Mouse (Mus musculus) frontal cortex, adult (tissue): ENCODE results near the gene Fbln7.

Experiments
- ATAC-seq: cut with Nextera tagmentation; 2 replicates; pipeline ENCODE4 v1.9.2; 2017; ENCODE audit warnings: mild to moderate bottlenecking, moderate library complexity, mixed read lengths; ENCODE audit not compliant: low TSS enrichment

The Fbln7 gene

DNA sequence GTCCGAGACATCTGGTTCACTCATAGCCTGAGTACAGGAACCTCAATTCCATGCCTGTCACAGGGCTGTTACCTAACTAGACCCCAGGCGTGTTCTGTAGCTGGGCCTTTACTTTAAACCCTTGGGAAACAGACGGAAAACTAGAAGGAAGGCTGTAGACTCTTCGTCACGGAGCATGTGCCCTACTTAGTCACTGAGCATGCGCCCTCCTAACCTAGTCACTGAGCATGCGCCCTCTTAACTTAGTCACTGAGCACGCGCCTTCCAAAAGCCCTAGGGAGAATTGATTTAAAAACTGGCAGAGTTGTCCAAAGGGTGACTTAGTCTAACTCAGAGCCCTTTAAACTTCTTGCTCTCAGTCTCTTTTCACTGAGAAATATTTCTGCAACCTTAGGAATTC lies at the start of gene Fbln7:
Gene Fbln7, plus strand, starts transcription at position 346 of the 400 bp plus-strand sequence.
- ATAC-seq = no peak

DNA sequence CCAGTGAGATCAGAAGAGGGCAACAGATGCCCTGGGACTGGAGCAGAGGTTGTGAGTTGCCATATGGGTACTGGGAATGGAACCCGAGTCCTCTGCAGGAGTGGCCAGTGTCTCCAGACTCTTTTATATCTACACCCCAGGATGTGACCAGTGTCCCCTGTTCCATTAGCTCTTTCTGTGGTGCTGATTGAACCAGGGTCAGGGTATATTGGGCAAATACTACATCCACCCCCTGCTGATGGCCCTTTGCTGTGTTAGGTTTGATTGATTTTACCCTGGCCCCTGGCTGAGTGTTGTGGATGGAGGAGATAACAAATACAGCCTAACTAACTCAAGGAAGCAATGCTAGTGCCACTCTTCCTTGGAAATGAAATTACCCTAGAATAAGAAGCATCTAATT lies 46.5 kb upstream of the Fbln7 start:
- no peak for ATAC-seq

DNA sequence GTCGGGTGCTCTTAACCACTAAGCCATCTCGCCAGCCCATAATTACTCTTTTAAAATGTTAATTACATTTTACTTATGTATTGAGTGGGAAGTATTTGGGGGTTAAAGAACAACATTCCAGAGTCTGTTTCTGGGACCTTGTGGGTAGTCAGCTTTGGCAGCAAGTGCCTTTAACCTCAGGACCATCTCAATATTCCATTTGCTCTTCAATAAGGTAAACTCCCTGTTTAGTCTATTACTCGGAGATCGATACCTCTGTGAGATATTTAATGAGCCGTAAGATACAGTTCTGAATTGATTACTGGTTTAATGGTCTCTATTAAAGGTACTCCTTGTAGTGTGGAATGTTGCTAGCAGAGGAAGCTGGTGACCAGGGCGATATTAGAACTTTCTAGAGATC lies 45.9 kb upstream of the Fbln7 start:
- no peak for ATAC-seq

DNA sequence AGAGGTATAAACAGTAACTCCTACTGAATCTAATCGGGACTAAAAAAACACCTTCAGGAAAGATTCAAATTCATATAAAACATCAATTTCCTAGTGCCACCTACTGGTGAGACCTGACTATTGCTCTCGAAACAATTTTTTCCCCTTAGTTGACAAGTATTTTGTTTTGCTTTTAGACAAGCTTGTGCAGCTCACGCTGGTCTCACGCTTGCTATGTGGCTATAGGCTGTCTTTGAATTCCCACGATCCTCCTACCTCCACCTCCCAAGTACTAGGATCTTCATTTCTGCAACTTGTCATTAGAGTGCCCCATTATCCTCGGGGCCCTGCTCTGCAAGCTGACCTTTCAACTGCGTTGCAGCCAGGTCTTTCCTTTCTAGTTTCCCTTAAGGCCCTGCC lies 45.4 kb upstream of the Fbln7 start:
- ATAC-seq = peak; percentile 60

DNA sequence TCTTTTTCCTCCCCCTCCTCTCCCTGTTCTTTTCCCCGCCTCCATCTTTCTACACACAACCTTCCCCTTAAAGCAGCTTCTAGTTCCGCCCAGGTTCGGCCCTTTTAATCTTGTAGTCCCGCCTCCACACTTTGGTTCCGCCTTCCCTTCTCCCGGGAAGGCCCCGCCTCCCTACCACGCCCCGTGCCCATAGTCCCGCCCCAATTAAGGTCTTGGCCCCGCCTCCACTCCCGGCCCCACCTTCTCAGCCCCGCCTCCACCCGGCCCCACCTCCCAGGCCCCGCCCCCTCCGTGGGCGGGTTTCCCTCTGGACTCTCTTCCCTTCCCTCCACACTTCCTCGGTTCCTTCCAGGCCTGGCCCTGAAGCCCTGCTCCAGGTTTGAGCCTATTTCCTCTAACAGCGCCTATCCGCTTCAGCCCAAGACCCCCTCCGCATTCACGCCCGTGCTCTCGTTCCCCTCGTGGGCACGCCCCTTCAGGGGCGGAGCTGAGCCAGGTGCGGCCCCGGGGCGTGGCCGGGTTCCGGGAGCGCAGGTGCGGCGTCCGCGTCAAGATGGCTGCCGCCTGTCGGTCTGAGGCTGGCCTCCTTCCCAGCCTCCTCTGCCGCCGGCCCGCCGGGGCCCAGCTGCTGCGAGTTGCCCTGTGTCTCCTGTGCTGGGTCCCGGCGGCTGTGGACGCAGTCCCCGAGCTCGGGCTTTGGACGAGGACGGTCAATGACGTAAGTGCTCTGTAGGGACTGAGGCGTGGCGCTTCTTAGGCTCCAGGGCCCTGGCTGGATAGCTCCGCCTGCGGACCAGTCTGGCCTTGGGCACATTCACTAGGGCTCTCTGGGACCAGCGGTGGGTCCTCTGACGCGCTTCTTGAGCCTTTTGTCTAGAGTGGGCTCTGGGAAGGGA lies 44.7 kb upstream of the Fbln7 start, which contains the start of gene Tmem87b:
Gene Tmem87b, plus strand, starts transcription at position 333 of the 896 bp plus-strand sequence.
- peak; percentile 89 for ATAC-seq

DNA sequence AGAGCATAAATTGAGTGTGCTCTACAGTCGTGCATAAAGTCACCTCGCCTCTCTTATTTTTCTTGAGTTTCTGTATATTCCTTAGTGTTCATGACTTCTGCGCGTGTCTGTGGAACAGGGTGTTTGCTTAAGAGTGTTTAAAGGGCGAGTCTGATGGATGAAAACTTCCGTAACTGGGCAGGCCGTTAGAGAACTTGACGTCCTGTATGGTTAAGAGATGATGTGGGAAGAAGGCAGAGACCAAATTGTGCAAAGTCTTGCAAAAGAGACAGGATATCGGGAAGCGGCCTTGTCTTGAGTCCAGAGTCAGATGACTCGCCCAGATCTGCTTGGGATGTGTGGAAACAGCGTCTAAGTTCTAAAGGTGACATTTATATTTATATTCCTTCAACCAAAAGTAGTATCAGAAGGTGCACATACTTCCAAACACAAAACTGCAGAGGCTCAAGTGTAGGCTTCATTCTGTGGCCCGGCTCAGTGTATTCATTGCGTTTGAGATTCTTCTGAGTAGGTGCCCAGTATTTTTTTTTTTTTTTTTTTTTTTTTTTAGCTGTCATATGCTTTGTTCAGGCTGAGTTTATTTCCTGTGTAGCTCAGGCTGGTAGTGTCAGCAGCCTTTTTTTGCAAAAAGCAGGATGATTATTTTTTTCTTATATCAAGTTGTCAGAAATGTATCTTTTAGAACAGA lies 43.7 kb upstream of the Fbln7 start:
- ATAC-seq = no peak

DNA sequence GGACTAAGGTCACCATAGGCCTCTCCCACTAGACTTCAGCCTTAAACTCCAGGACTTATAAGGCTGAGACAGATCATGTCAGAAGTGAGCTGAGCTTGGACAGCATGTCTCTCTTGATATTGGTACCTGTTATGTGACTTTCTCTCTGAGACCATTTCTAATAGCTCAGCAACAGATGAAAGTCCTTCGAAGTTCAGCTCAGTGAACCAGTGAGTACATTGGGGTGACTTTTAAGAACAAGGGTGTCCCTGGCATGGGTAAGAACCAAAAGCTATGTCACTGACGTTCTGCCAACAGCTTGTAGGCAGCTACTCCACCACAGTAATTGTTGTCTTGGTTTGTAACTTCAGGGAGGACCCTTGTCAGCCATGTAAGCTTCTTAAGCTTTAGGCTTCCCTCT lies 42.1 kb upstream of the Fbln7 start:
- no peak for ATAC-seq

DNA sequence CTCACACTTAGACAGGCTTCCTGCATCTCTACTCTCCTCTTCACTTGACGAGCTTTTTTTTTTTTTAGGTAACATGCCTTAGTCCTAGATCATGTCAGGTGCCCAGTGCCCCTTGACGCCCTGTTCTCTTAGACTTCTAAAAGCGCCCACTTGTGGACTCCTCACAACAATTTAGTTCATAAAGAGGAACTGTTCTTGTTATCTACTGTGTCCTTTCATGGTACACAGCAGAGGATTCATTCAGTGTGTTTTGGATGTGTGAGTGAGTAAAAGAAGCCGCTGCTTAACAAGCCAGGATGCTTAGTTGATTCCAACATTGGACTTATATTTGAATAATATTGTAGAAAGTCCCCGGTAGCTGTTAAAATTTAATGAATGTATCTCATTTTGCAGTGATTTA lies 38.9 kb upstream of the Fbln7 start:
- ATAC-seq = no peak

DNA sequence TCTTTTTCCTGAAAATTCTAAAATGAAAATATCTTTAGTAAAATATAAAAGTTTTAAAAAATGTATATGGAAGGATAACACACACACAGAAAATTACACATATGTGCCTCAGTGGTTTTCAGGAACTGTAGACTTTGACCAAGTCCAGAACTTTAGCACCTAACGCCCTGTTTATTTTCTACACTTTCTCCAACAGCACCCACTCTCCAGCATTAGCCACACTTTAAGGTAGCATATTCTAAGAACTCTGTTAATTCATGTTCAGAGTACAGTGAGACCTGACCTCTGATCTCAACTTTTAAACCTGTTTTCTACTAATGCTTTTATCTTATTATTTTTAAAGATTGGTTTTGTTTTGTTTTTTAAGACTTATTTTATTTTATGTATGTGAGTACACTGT lies 35.0 kb upstream of the Fbln7 start:
- no peak for ATAC-seq

DNA sequence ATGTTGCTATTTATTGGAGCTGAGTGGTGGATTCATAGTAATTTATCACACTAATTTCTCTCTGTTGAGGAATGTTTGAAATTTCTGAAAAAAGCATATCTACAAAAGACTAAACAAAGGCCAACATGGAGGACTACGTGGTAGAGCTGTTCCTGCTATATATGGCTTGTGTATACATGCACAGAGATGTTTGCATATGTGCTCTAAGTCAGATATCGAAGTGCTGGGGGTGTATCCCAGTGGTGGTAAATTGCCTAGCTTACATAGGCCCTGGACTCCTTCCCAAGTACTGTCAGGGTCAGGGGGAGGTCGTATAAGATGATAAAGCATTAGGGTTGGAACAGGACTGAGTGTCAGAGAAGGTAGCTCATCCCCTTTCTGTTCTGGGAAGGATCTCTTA lies 30.2 kb upstream of the Fbln7 start:
- ATAC-seq = no peak

DNA sequence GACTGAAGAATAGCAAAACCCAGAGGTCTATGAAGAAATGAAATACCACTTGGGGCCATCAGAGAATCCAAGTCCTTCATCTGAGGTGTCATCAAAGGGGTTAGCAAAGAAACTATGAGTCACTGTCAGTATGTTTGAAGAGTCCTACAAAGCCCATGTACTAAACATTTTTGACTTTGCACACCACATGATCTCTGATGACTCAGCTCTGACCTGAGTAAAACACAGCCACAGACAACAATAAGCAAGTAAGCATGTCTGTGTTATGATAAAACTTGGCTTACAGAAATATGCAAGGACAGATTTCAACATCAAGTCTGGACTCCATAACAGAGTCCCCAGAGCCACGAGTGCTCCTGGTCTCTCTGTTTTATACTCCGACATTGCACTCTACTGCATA lies 29.7 kb upstream of the Fbln7 start:
- no peak for ATAC-seq

DNA sequence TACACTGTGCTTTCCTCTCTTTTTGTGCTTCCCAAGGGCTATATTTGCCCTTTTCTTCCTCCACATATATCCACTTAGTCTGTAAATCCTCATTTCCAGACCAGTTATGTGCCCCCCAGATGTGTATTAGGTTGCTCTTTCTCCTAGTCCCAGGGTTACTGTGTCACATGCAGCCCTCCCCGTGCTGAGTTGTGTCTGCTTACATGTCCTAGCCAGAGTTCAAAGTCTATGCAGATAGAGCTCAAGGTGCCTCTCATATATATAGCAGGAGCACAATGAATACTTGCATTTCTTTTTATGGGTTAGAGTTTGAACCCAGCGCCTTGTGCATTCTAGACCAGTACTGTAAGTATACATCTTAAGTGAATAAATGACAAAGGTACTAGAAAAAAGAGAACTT lies 29.3 kb upstream of the Fbln7 start:
- no peak for ATAC-seq

DNA sequence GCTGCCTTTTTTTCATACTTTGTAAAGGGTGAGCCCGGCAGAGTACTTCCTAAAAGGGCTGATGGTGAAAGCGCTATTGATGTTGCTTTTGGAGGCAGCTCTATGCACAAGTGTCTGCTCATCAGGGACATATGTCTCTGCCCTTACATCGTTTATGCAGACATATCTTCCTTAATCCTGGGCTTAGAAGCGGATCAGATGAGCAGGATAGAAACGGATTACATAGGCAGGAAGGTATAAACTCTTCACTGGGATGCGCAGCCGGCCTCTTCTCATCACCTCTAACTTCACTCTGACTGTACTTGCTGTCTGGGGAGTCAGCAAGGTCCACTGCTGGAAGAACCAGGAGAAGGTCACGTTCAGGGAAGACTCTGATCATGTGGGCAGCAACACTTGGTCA lies 25.2 kb upstream of the Fbln7 start:
- ATAC-seq = no peak

DNA sequence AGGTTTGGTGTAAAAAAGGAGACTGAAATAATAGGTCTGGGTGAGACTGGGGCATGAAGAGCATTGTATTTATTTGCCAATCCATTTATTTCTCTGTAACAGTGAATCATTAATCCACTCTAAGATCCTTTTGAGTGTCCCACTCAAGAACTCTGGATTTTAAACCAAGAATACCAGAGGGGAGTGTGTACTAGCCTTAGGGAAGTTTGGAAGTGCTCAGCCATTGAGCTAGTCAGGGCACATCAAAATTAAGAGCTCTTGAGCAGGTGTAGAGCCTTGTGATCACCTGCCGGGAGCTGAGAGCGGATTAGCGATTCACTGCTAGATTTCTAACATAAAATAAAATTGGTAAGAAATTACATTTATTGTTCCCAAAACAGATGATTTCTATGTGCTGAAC lies 24.2 kb upstream of the Fbln7 start:
- no peak for ATAC-seq

DNA sequence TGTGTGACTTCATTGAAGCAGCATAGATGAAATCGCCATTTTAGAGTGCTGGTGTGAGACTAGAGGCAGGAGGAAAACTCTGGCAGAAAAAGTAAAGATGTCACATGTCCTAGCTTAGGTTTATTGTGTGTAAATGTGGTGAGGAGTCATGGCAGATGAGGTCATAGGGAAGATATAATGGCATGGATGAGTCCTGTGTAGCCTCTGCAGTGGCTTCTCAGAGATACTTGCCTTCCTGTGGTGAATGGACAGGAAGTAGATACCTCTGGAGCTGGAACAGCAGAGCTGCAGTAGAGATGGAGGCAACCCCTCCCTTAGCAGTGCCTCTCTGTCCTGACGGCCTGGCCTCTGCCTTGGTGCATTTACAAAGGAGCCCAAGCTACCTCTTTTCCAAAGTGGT lies 23.3 kb upstream of the Fbln7 start:
- ATAC-seq = no peak

DNA sequence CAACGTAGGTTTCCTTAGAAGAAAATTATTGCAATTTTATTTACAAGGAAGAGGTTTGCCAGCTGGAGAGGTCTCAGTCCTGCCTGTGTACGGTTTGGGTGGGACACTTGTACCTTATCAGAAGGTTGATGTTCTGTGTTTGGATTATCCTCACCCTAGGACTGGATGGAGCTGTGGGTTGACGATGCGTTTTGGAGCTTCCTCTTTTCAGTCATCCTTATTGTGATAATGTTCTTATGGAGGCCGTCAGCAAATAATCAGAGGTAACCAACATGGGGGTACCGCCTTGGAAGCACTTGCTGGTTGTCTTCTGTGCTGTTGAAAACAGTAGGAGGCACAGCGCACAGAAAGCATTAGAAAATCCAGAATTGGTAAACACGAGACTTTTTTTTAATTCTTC lies 20.3 kb upstream of the Fbln7 start:
- no peak for ATAC-seq

DNA sequence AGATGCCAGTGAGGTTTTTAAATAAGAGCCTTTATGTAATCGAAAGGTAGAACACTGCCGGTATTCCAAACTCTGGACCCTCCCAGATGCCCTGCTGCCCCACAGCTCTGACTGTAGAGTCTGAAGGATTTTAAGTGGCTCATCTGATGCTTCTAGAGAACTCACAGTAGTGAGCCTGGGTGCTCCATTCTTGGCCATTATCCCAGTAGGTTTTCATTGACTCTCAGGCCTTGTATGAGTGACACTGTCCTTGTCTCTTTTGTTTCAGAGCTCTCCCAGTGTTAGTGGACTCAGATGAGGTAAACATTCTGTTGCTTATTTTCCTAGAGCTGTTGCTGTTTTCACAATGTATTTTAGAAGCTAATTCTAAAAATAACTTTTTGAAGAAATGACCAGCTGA lies 12.7 kb upstream of the Fbln7 start:
- no peak for ATAC-seq

DNA sequence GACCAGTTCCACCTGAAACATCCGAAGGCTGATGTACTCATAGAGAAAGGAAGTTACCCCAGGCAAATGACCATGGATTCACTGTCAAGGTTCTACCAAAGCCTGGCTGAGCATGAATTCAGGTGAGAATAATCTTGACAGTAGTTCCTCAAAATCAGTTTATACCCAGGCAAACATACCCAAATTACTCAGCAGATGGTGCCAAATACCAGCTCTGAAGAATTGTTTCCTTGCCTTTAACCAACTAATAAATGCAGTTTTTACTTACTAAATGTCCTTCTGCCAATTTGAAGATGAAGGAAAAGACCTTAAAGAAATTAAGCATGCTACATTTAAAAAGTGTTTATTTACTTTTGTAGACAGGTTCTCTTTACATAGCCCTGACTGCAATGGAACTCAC lies 6.1 kb upstream of the Fbln7 start:
- ATAC-seq = no peak

DNA sequence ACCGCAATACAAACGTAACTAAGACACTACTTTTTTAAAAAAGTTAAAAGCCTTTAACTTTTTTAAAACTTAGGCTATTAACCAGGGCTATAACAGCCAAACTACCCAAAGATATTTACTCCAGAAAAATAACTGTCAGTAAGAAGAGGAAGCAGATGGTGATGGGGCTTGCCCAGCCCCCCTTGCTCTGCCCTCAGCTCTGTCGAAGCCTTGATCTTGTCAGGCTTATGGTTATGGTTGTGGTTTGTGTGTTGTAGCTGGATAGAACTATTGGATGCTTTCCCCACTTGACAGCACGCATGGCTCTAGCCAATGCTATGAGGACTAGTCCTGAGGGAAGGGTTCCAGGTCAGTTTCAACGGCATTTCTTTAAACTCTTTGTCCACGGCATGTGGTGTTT lies 3.8 kb upstream of the Fbln7 start:
- ATAC-seq = no peak

DNA sequence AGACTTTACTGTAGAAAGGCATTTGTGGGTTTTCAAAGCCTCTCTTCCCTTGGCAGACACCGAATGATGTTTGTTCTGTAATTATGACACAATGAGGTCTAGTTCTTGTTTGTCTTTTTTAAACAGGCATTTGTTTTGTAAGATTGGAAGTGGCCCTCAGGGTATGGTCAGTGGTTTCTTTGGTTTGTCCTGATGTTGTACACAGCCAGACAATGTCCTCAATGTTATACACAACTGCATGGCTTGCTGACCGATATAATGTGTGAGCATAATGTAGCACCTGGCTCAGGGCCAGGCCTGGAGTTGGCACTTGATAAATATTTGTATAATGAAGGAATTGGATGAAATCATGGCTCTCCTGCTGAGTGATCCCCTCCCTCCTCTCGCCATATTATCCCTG lies 2.9 kb upstream of the Fbln7 start:
- ATAC-seq = no peak

DNA sequence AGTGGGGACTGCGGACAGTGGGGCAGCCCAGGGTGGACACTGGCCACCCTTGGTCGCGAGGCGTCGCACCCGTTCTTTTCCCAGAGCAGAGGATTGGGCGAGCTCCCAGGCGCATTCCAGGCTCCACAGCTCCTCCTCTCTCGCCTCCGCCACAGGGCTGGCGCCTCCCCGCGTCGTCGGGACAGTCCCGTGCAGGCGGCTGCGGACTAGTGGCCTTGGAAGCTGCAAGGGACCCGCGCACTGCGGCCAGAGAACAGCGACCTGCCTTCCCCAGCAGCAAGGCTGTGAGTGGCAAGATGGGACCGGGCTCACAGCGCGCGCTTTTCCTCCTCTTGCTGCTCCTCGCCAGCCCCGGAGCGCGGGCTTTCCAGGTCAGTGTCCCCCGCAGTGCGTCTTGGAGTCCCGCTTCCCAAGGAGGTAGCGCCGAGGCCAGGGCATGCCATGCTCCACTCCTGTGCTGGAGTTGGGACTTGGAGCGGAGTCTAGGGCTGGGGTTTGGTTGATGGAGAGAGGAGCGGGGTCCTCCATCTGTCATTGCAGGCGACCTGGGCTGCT lies 1.1 kb downstream of the Fbln7 start:
- peak; percentile 65 for ATAC-seq

DNA sequence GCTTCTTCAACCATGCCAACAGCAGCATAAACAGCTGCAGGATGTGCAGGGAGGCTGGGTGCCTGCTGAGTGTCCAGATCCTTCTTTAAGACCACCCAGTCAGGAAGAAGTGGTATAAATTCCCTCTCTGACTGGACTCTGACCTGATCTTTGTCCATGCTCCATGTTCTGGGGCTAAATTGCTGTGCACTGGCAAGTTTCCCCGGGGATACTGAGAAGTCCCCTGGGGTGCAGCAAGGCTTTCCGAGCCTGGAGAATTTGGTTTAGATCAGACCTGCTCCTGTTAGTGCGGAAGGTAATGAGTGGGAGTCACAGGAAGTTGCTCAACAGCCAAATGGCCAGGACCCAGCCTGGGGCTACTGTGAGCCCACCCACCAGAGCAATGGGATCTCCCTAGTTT lies 2.3 kb downstream of the Fbln7 start:
- ATAC-seq = no peak

DNA sequence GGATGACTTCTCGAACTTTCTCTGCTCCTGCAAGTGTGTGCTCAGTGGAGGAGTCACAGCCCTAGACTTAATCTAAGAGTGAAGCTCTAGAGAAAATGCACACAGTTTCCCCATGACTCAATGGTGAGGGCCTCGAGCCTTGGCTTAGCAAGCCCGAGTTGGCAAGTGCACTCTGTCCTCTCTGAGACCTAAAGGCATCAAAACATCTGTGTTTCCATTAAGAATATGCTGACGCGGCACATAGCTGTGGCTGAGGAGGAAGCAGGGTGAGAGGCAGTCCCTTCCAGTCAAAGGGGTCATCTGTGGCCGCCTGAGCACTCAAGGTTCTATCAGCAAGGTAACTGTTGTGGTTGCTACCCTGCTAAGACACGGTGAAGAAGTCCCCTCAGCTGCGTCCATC lies 8.9 kb downstream of the Fbln7 start:
- ATAC-seq = no peak
